Mouse (Mus musculus) spleen, postnatal 14 days (tissue): Measurements from ENCODE around the gene Sh2b2.
A peak's percentile ranks its signal among the peaks of the same experiment; 100 is the strongest.

Source experiments
- DNase-seq, 2 experiments: peaks; one replicate each; pipeline ENCODE4 v3.0.0; 2021 to 2022; ENCODE audit warnings: low spot score in 2 of 2

The Sh2b2 gene

GRCm38 (mm10) chr5:136182049-136182448, 64.3 kb downstream of the Sh2b2 start:
- DNase-seq = no peak

- no peak for DNase-seq
Measured at GRCm38 (mm10) chr5:136181197-136181596, 65.2 kb downstream of the Sh2b2 start.

DNA sequence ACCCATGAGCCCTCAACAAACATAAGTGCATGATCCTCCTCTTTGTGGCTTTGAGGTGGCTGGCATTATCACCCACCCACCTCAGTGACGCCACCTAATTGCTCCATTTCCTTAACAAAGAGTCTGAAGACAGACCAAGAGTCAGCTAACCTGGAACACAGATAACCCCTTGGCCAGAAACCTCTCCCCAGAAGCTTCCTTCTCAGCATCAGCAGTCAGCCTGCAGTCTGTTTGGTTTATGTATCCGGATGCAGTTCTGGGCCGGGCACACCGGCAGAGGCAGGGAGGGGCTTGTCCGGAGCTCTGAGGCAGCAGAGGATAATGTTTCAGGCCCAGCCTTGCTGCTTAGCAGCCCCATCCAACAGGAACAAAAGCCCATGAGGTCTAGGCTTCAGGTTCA, 66.8 kb downstream of the Sh2b2 start:
- no peak for DNase-seq

DNA sequence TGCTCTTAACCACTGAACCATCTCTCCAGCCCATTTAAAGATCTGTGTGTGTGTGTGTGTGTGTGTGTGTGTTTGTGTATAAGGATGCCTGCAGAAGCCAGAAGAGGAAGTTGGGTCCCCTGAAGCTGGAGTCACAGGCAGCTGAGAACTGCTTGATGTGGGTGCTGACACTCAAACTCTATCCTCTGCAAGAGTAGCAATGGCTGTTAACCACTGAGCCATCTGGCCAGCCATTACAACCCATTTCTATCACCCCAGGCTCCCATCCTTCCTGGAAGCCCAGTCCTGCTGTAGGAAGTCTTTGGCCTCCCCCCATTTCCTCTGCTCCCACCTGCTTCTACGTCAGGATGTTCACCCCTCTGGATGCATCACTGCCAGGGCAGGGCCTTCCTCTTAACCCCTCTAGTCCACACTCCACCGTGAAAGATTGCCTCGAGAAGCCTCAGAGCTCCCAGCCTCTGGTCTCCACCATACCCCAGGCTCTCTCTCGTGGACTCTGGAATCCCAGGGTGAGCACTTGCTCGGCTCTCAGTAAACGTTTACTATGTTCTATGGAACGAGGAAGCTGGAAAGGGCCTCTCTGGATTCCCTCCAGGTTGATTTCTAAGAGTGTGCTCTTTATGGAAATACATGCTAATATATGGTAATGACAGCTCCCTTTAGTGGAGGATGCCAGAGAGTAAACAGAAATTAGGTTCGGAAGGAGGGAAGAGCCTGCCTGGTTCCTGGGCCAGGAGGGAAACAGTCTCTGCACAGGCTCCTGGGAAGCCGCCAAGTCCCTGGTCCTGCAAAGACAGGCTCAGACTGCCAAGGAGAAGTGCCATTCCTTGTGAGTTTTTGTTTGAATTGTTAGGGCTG, 72.5 kb downstream of the Sh2b2 start:
- DNase-seq = no peak

DNA sequence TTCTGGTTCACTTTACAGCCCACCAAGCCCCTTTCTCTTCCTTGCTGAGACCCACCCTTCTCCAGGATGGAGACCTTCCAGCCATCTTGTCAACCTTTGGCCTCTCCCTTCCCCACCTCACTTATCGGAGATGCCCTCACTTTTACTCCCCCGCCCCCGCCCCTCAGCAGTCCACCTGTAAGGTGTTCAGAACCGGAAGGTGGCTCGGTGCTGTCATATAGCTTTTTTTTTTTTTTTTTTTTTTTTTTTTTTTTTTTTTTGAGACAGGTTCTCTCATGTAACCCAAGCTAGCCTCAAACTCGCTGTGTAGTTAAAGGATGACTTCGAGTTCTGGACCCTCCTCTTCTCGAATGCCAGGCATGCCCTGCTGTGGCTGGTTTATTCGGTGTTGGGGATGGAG, 73.4 kb downstream of the Sh2b2 start:
- DNase-seq = no peak

DNA sequence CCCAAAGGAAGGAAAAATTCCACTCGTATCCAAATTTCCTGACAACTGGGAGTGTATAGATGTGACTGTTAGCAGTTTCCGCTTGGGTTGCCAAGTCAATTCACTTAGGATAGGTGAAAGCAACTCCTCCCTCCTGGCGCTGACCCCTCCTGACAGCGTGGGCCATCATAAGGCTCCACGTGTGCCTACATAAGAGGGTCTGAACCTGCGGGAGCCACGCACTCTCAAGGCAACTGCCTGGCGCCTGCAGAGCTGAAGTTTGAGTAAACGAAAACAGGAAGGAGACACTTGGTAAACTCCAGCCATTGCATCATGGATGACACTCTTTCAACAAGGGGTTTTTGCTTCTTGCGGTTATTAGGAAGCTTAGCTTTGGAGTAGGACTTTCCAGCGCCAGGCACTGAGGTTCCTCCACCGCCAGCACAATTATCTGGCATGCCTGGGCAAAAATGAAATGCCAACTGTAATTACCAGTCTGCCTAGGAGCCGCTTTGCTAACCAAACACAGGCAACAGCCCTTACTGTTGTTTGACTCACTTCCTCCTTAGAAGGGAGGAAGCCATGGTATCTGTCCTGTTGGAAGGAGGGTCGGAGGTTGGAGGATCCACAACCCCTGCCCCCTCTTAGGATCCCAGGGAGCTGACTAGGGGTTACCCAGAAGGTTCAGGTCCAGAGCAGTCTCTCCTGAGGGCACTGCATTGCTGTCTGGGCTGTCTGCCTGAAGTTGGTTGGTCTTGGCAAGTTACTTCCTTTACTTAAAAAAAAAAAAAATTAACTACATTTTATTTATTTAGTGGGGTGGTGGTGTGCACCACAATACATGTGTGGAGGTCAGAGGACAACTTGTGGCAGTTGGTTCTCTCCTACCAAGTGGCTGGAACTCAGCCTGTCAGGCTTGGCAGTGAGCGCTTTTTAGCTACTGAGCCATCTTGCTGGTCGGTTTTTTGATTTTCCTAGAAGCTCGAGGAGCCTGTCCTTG, 74.7 kb downstream of the Sh2b2 start:
- DNase-seq = no peak

DNA sequence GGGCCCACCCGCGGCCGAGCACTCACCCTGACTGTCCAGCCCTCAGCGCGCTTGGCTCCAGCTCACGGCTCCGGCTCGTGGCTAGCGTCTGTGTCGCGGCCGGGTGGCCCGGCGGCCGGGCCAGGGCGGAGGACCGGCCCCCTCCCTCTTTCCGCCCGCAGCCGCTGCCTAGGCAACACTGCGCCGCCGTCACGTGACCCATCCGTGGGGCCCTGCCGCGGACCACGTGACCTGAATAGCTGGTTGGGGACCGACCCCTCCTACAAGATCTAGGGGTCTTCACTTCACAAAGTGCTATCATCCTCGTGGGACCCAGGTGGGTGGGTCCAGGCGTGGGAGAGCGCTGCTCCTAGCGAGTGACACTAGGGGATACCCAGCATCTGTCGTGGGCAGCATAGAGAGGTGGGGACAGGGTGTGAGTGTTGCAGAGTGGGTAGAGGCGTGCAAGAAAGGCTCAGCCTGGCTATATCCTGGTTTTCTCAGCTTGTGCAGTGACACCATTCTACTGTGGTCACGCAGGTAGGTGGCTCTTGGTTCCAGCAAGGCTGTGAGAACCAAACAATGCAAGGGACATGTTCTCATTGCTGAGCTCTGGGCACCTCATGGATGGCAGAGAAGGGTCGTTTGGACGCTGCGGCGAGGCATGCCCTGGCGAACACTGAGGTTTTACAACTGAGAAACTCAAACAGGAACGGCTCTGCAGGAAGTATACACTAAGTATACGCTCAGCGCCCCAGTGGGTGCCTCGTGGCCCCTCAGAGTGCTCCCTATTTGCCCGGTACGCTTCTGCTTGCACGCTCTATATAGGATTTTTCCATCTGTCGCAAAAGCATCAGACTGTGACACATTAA, 75.6 kb downstream of the Sh2b2 start, which contains the start of gene Orai2:
Gene Orai2 (minus strand): TSS at position 202 of the 851 bp plus-strand sequence.
- peak; percentile 72 to 80 for DNase-seq

DNA sequence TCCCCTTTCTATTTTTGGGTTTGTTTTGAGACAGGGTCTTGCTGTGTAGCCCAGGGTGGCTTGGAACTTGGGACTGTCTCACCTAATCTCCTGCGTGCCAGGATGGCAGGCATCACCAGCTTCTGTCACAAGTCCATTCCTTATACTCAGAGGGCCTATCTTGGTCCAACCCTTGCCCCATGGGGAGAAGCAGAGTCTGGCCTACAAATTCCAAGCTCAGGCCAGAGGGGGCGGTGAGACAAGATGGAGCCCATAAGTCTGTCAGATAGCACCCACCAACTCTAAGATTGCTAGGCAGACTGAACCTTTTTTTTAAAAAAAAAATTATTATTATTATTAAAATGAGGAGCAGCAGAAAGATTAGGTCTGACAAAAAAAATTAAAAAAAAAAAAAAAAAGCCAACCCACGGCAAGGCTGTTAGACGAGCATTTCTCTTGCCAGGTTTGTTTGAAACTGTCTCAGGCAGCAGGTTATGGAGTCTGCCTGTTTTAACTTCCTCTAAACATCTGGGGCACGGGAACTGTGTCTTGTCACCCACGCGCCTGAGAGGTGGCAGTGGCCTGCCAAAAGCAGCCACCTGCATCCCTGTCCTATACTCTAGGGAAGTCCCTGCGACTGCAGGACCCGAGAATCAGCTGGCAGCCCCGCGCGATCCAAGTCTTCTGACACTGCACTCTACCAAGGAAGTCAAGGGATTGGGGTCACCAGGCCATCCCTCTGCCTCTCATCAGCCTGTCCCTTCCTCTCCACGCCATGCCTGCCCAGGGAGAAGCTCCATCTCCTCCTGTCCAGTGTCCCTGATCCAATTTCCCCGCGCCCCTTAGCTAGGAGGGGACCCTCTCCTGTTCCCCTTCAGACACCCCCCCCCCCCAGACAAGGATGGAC, 76.5 kb downstream of the Sh2b2 start:
- DNase-seq = peak in 1 of 2 experiments; percentile 42
